8 mouse cellular contexts compared by ENCODE assay signal in genomic region chr5:144875892-144876291, GRCm38 (mm10).
DNase-seq lines count a peak whose midpoint lies in the region; ATAC-seq and TF ChIP-seq lines count a peak whose summit lies in the region.

No protein-coding gene starts in this region.

- no peaks in the 10 kb centered on the region for H3K27me3 ChIP-seq in ES-Bruce4 (ENCODE audit: control insufficient read depth, insufficient read depth, low read length, poor library complexity, severe bottlenecking)
- H3K27me3 ChIP-seq in heart, embryonic 10.5 days (ENCODE audit: insufficient read depth, poor library complexity, severe bottlenecking), result no peaks in the 10 kb centered on the region
- H3K27me3 ChIP-seq in lung, postnatal 0 days (replicated peaks; ENCODE audit: insufficient read depth, low read length), result no peaks in the 10 kb centered on the region

- TF ChIP-seq EP300 in ES-Bruce4 (IDR thresholded peaks at IDR 0.05; ENCODE audit: insufficient read depth, low read depth, low read length), result no peak
- TF ChIP-seq EP300 in lung, postnatal 0 days (IDR thresholded peaks at IDR 0.05), result no peak

- H3K4me2 ChIP-seq in lung, postnatal 0 days (replicated peaks; ENCODE audit: low read depth, low read length), result no peak overlapping the region

- peak; percentile 56 for ATAC-seq in lung, postnatal 0 days

- H3K27ac ChIP-seq in ES-Bruce4 (ENCODE audit: insufficient read depth, low read length), result no peak overlapping the region
- no peak overlapping the region for H3K27ac ChIP-seq in heart, embryonic 10.5 days
- H3K27ac ChIP-seq in lung, postnatal 0 days (ENCODE audit: low read length), result no peak overlapping the region

- 8% methylated on average over 13 of the region's 13 CpGs for WGBS in heart, embryonic 10.5 days
- 9% methylated on average over 13 of the region's 13 CpGs for WGBS in lung, postnatal 0 days

- TF ChIP-seq POLR2A in ES-Bruce4 (IDR thresholded peaks at IDR 0.05; ENCODE audit: insufficient read depth, low read length), result no peak

- H3K36me3 ChIP-seq in ES-Bruce4 (ENCODE audit: control insufficient read depth, insufficient read depth, low read length, poor library complexity, severe bottlenecking), result no peaks in the 10 kb centered on the region
- H3K36me3 ChIP-seq in heart, embryonic 10.5 days, result peaks cover 45% of the 10 kb centered on the region
- peaks cover 19% of the 10 kb centered on the region; the same call in 1 of the 2 replicates for H3K36me3 ChIP-seq in lung, postnatal 0 days (ENCODE audit: insufficient read depth, low read length)

- 0 out of 2 replicates have a peak, but pooled peaks cover 4% of the 10 kb centered on the region for H3K9me3 ChIP-seq in ES-Bruce4 (replicated peaks; ENCODE audit: control insufficient read depth, insufficient read depth, low read length, poor library complexity, severe bottlenecking)
- no peaks in the 10 kb centered on the region for H3K9me3 ChIP-seq in heart, embryonic 10.5 days
- H3K9me3 ChIP-seq in lung, postnatal 0 days (ENCODE audit: low read length), result no peaks in the 10 kb centered on the region

- DNase-seq in adipocyte (ENCODE audit: low spot score), result peak; percentile 71
- peak; percentile 78 for DNase-seq in embryo, embryonic 10.5 days (ENCODE audit: low spot score)
- DNase-seq in heart, embryonic 10.5 days (ENCODE audit: low spot score), result peak; percentile 83
- DNase-seq in layer of hippocampus, adult 11-12 months (ENCODE audit: low spot score), result peak; percentile 76
- peak; percentile 72 for DNase-seq in lung, postnatal 0 days (ENCODE audit: low spot score)
- DNase-seq in ovary, postnatal 10 days (ENCODE audit: low spot score), result peak; percentile 41
- DNase-seq in thymus, postnatal 4 days, result peak; percentile 84

- no peak overlapping the region for H3K4me3 ChIP-seq in ES-Bruce4 (ENCODE audit: low read depth, low read length)
- no peak overlapping the region for H3K4me3 ChIP-seq in heart, embryonic 10.5 days
- H3K4me3 ChIP-seq in lung, postnatal 0 days (ENCODE audit: low read depth, low read length), result no peak overlapping the region

- no peak overlapping the region for H3K9ac ChIP-seq in ES-Bruce4 (ENCODE audit: low read depth, poor library complexity, severe bottlenecking)
- H3K9ac ChIP-seq in lung, postnatal 0 days (replicated peaks; ENCODE audit: low read depth), result no peak overlapping the region

- peak; percentile 97 for TF ChIP-seq CTCF in ES-Bruce4 (IDR thresholded peaks at IDR 0.05; ENCODE audit: low read depth, low read length)
- TF ChIP-seq CTCF in lung, postnatal 0 days (IDR thresholded peaks at IDR 0.05), result peak; percentile 97

- H3K4me1 ChIP-seq in ES-Bruce4 (ENCODE audit: control insufficient read depth, insufficient read depth, low read length), result peaks cover 1% of the 10 kb centered on the region
- H3K4me1 ChIP-seq in heart, embryonic 10.5 days, result peaks cover 16% of the 10 kb centered on the region
- no peaks in the 10 kb centered on the region for H3K4me1 ChIP-seq in lung, postnatal 0 days (ENCODE audit: insufficient read depth, low read depth, low read length)
